Mouse (Mus musculus) limb, embryonic 14.5 days (tissue): ENCODE data around the gene Slc50a1. TPM values are rescaled to one million over a fixed set of nuclear protein-coding genes. Genes with fewer than 3 reads are reported as not detected.

Source experiments
- ATAC-seq: fragments of 200-750 bp; cut with Nextera tagmentation; 2 replicates; pipeline ENCODE4 v1.8.0; 2017; ENCODE audit warnings: low read depth, moderate number of reproducible peaks, moderate TSS enrichment; ENCODE audit not compliant: low FRiP score
- DNase-seq: peaks from one replicate; pipeline ENCODE4 v3.0.0-alpha.2; 2015; ENCODE audit warnings: low spot score
- H3K27ac ChIP-seq: fragments of 300-500 bp; sonication (generic); replicated peaks from 2 replicates; pipeline ENCODE4 v1.5.1; 2014; ENCODE audit warnings: low read depth, mild to moderate bottlenecking, low read length, moderate library complexity, mixed read lengths
- H3K27me3 ChIP-seq: fragments of 300-500 bp; sonication (generic); 2 replicates; pipeline ENCODE4 v1.6.1; 2014; ENCODE audit warnings: low read length, mixed read lengths; ENCODE audit not compliant: control insufficient read depth, insufficient read depth
- H3K36me3 ChIP-seq: fragments of 300-500 bp; sonication (generic); 2 replicates; pipeline ENCODE4 v1.6.1; 2014; ENCODE audit warnings: mild to moderate bottlenecking, low read length, moderate library complexity, mixed read lengths; ENCODE audit not compliant: control insufficient read depth, insufficient read depth
- H3K4me1 ChIP-seq: fragments of 300-500 bp; sonication (generic); 2 replicates; pipeline ENCODE4 v1.6.1; 2014; ENCODE audit warnings: antibody characterized with exemption, low read length, mixed read lengths; ENCODE audit not compliant: control insufficient read depth, insufficient read depth
- H3K4me2 ChIP-seq: fragments of 300-500 bp; sonication (generic); replicated peaks from 2 replicates; pipeline ENCODE4 v1.6.1; 2014; ENCODE audit warnings: low read depth, mild to moderate bottlenecking, low read length, moderate library complexity; ENCODE audit not compliant: severe bottlenecking
- H3K4me3 ChIP-seq: fragments of 300-500 bp; sonication (generic); replicated peaks from 2 replicates; pipeline ENCODE4 v1.5.1; 2014; ENCODE audit warnings: low read length
- H3K9ac ChIP-seq: fragments of 300-500 bp; sonication (generic); 2 replicates; pipeline ENCODE4 v1.6.1; 2014; ENCODE audit warnings: mild to moderate bottlenecking, low read depth, low read length, moderate library complexity; ENCODE audit not compliant: severe bottlenecking
- H3K9me3 ChIP-seq: fragments of 300-500 bp; sonication (generic); 2 replicates; pipeline ENCODE4 v1.6.1; 2016; ENCODE audit warnings: low read length; ENCODE audit not compliant: control insufficient read depth
- POLR2A ChIP-seq: fragments of 200-500 bp; IDR thresholded peaks from 2 replicates; pipeline ENCODE4 v1.8.0; 2012; ENCODE audit warnings: inconsistent platforms, mild to moderate bottlenecking, moderate library complexity, borderline replicate concordance; ENCODE audit not compliant: insufficient read depth, insufficient read length; ENCODE audit errors: extremely low read depth
- WGBS: fragments of 180-500 bp; shearing (Covaris S2); extraction: QIAGEN DNeasy Blood & Tissue Kit; methylation state at CpG from one replicate; pipeline ENCODE4 v1.1.7; 2014; 5-methylcytosine and 5-hydroxymethylcytosine counted together
- polyA plus RNA-seq, 2 experiments: library from polyadenylated mRNA; depleted of rRNA in 1 of 2; stranded (reverse) in 1 of 2; unstranded in 1 of 2; fragments of >200 nt; fragmentation: Nextera tagmentation in 1 of 2; extraction: Ambion mirVana in 1 of 2; gene quantifications; 2 replicates each; pipeline versions ENCODE4 v1.2.1 to v1.2.3; 2012 to 2014

The Slc50a1 gene
- polyA plus RNA-seq, 2 experiments, result 95.6 to 150 TPM

GRCm38 (mm10) chr3:89227307-89228179, 42.8 kb downstream of the Slc50a1 start:
- Histone ChIP-seq H3K9me3 (no peaks in the 10 kb centered on the region), H3K36me3 (peaks cover 26% of the 10 kb centered on the region), H3K27ac (peak overlapping the region; percentile 91), H3K27me3 (no peaks in the 10 kb centered on the region), H3K4me1 (peaks cover 22% of the 10 kb centered on the region), H3K9ac (peak overlapping the region; percentile 45), H3K4me3 (peak overlapping the region; percentile 39), H3K4me2 (peak overlapping the region; percentile 72)
- peak; percentile 89 for ATAC-seq
- peak; percentile 95 for DNase-seq
- TF ChIP-seq POLR2A, result peak; percentile 91; the same call in 1 of the 2 replicates
- 4% methylated on average over 38 of the region's 41 CpGs for WGBS

DNA sequence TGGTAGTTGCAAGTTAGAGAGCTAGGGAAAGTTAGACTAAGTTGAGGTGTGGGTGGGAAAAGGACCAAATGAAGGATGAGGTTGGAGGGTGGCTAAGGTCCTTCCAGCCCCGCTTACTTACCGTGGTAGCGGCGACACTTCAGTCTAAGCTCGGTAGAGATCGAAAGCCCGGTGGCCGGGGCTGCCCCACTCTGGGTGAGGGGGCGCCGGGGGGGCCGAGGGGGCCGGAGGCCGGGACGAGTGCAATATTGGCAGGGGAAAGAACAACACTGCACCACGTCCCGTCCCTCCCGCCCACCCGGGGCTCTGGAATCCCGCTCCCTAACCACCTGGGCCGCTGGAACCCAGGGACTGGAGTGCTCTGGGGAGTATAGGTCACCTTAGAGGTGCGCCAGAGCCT, 43.5 kb downstream of the Slc50a1 start, which contains the start of gene Mtx1:
Gene Mtx1 (minus strand): TSS at position 189 of the 400 bp plus-strand sequence.
- H3K4me2 ChIP-seq, result peak within 1 kb of the TSS; percentile 72
- 6% methylated on average over 19 of the region's 21 CpGs for WGBS
- ATAC-seq, result peak; percentile 14; the same call in 1 of the 2 replicates

GRCm38 (mm10) chr3:89226361-89226760, 44.0 kb downstream of the Slc50a1 start:
- no peak for TF ChIP-seq POLR2A
- no peaks in the 10 kb centered on the region for H3K9me3 ChIP-seq
- WGBS, result 37% methylated on average over 11 of the region's 11 CpGs
- H3K9ac ChIP-seq, result peak overlapping the region; percentile 43; the same call in 1 of the 2 replicates
- ATAC-seq (no peak), DNase-seq (no peak)
- peaks cover 29% of the 10 kb centered on the region for H3K36me3 ChIP-seq
- peak overlapping the region; percentile 72 for H3K4me2 ChIP-seq
- H3K27ac ChIP-seq, result no peak overlapping the region
- H3K4me3 ChIP-seq, result peak overlapping the region; percentile 39
- H3K27me3 ChIP-seq, result no peaks in the 10 kb centered on the region
- peaks cover 22% of the 10 kb centered on the region for H3K4me1 ChIP-seq

More for the DNA sequence above, 43.5 kb downstream of the Slc50a1 start, which contains the start of gene Mtx1:
- DNase-seq, result no peak
- Histone ChIP-seq H3K9me3 (no peaks in the 10 kb centered on the region), H3K9ac (peak within 1 kb of the TSS; percentile 45), H3K36me3 (peaks cover 26% of the 10 kb centered on the region), H3K4me3 (peak within 1 kb of the TSS; percentile 39), H3K4me1 (peaks cover 22% of the 10 kb centered on the region), H3K27ac (peak within 1 kb of the TSS; percentile 91), H3K27me3 (no peaks in the 10 kb centered on the region)
- TF ChIP-seq POLR2A, result no peak

DNA sequence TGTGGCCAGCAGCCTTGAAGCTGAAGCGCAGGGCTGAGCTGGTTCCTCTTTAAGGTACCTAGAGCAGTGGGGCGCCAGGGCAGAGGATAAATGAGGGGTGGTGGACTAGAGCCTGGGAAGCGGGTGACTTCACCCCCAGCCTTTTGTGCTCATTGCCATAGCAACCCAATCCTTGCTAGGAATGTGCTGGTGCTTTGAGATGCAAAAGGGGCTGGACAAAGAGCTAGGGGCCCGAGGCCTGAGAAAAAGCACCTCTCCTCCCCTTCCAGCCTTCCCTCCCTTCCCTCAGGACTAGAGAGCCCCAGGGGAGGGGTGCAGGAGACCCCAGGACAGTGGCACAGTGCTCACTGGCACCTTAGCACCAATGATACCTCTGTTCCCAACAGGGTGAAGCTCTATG, 44.5 kb downstream of the Slc50a1 start:
- Histone ChIP-seq H3K36me3 (peaks cover 32% of the 10 kb centered on the region), H3K27ac (no peak overlapping the region), H3K9ac (0 out of 2 replicates have a peak overlapping the region, but pooled peaks have one; percentile 2), H3K27me3 (no peaks in the 10 kb centered on the region), H3K4me2 (no peak overlapping the region), H3K9me3 (no peaks in the 10 kb centered on the region), H3K4me1 (peaks cover 22% of the 10 kb centered on the region), H3K4me3 (no peak overlapping the region)
- no peak for TF ChIP-seq POLR2A
- 52% methylated on average over 3 of the region's 4 CpGs for WGBS
- DNase-seq (no peak), ATAC-seq (no peak)

DNA sequence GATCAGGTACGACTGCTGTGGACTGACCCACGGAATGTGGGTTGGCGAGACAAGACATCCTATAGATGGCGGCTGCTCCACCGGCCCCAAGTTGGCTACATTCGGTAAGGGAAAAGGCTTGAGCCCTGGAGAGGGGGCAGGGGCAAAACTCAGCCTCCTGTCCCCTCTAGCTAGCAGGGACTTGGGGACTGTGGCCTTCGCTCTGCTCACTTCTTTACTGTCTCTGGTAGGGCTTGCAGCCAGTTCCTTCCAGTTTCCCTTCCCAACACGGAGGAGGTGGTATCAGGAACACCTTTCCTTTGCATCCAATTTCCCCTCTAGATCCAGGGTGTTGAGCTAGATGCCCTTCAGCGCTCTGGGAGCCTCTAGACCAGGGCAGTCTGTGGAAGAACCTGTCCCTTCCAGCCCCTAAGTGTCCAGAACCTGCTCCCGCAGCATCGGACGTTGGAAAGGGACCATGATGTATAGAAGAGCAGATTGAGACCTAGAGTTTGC, 45.0 kb downstream of the Slc50a1 start:
- ATAC-seq (no peak), DNase-seq (no peak)
- H3K27ac ChIP-seq, result no peak overlapping the region
- 0 out of 2 replicates have a peak overlapping the region, but pooled peaks have one; percentile 2 for H3K9ac ChIP-seq
- 63% methylated on average over 12 of the region's 12 CpGs for WGBS
- H3K4me1 ChIP-seq, result peaks cover 22% of the 10 kb centered on the region
- H3K36me3 ChIP-seq, result peaks cover 32% of the 10 kb centered on the region
- no peaks in the 10 kb centered on the region for H3K9me3 ChIP-seq
- no peak for TF ChIP-seq POLR2A
- H3K4me2 ChIP-seq, result no peak overlapping the region
- no peaks in the 10 kb centered on the region for H3K27me3 ChIP-seq
- no peak overlapping the region for H3K4me3 ChIP-seq
